Mouse (Mus musculus) megakaryocyte-erythroid progenitor cell, adult 5-6 weeks (primary cell): ENCODE results near the gene Hsd17b2. TPM values are rescaled to one million over a fixed set of nuclear protein-coding genes. Genes with fewer than 3 reads are reported as not detected.
"Not testable (repeated sequence)": the region's sequence is repeated elsewhere in the genome, so short reads cannot be mapped to it uniquely, and the experiment has no call there.

Experiments used
- ATAC-seq: replicated peaks from 2 replicates; pipeline ENCODE4 v1.8.0; 2016; ENCODE audit warnings: mild to moderate bottlenecking, inconsistent platforms; ENCODE audit not compliant: severe bottlenecking, poor library complexity, low FRiP score, low TSS enrichment
- total RNA-seq, 2 experiments: library from RNA; stranded (forward) in 1 of 2; stranded (reverse) in 1 of 2; fragments of 200-1000, 215-1000 nt in 1 of 2; fragments of >200 nt in 1 of 2; fragmentation: Nextera tagmentation in 1 of 2; gene quantifications; 2 replicates each; pipeline ENCODE4 v1.2.3; 2014 to 2017

Gene Hsd17b2
- total RNA-seq, 2 experiments from 2014 or later: not detected

GRCm38 (mm10) chr8:117706141-117706540 is 4.4 kb downstream of the Hsd17b2 start:
- ATAC-seq: no peak

DNA sequence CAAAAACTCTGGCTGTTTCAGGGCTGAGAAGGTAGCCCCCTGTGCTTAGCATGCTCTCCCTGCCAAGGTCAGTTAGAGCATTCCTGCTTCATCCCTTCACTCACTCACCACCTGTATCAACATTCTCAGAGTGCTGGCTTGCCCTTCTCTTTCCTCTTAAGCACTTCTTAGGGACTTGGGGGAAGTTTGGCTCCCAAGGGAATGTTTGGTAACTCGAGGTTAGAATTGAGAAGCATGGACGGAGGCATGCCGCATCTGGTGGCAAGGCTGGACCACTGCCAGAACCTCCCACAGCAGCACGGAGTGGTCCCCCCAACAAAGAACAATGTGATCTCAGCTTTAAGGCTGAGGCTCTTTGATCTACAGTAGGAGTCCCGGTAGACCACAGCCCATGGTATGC is 10.5 kb downstream of the Hsd17b2 start:
- no peak for ATAC-seq

DNA sequence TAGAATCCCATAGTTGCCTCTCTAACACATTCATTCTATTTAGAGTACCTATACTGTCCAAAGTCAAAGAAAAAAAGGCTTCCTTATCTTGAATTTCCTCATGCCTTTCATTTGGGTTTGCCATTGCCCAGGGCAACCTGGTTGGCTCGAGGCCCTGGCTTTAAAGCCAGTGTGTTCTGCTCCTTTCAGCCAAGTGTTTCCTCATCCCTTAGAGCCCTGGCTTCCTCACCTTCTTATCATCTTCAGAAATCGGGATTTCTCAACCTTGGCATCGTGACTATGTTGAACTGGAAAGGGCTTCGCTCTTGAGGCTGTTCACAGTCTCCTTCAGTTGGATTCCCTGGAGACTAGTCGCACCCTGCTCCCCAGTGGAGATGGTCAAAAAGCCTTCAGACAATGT is 12.9 kb downstream of the Hsd17b2 start:
- ATAC-seq: no peak

- no peak for ATAC-seq
Observed at GRCm38 (mm10) chr8:117715896-117716295, 14.2 kb downstream of the Hsd17b2 start.

- no peak for ATAC-seq
Observed at GRCm38 (mm10) chr8:117718152-117718860, 16.6 kb downstream of the Hsd17b2 start.

DNA sequence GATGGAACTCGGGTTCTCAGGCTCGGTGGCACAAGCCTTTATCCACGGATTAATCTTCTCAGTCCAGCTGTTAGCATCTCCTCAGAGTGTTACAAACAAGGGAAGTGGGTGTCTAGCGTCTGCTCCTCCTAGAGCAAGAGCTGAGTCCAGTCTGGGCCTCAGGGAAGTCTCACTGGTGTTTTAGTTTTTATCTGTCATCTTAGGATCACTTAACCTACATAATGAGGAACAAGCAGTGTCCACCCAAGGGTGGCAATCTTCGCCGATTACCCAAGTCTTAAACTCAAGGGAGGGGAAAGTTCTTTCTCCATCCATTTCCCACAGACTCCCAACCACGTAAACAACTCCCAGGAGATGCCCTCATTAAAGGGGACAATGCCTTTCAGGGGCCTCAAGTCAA is 24.8 kb downstream of the Hsd17b2 start:
- no peak for ATAC-seq

GRCm38 (mm10) chr8:117727561-117727960 is 25.9 kb downstream of the Hsd17b2 start:
- ATAC-seq: no peak

DNA sequence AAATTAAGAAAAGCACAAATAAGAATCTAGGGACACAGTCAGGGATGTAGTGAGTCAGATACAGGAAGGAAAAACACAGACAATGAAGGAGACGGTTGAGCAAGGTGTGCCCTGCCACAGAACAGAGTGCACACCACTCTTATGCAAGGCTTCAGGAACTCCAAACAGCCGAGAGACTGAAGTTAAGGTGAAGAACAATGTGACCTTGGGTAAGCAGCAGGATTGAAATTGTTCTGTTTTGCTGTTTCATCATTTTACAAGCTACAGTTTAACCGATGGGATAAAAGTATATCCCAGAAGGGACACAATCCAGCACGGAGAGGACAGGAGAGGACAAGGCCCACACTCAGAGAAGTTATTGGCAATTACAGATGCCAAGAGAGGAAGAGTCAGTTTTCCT is 26.5 kb downstream of the Hsd17b2 start:
- ATAC-seq: no peak

GRCm38 (mm10) chr8:117730980-117731379 is 29.3 kb downstream of the Hsd17b2 start:
- no peak for ATAC-seq

DNA sequence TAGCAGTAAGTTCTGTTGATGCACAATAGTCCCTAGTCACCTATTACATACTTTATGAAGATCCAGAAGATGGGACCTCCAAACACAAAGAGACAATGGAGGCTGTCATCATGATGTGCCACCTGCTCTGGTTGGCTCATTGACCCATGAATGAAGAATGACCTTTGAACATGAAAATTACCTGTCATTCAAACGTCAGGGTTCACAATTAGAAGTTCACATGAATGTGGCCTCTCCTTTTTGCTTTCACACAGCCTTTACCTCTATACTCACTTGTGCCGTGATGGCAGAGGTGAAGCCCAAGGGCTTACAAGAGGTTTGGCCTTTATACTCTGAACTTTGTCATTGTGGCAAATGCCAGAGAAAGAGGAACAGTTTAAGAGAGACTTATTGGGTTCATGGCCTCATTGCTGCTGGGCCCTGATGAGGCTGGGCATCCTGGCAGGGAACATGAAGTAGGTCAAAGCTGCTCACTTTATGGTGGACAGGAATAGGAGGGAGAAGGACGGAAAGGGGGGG is 35.0 kb downstream of the Hsd17b2 start:
- no peak for ATAC-seq

GRCm38 (mm10) chr8:117738206-117738605 is 36.5 kb downstream of the Hsd17b2 start:
- not testable (repeated sequence) for ATAC-seq

GRCm38 (mm10) chr8:117740387-117740998 is 38.8 kb downstream of the Hsd17b2 start:
- ATAC-seq: no peak

DNA sequence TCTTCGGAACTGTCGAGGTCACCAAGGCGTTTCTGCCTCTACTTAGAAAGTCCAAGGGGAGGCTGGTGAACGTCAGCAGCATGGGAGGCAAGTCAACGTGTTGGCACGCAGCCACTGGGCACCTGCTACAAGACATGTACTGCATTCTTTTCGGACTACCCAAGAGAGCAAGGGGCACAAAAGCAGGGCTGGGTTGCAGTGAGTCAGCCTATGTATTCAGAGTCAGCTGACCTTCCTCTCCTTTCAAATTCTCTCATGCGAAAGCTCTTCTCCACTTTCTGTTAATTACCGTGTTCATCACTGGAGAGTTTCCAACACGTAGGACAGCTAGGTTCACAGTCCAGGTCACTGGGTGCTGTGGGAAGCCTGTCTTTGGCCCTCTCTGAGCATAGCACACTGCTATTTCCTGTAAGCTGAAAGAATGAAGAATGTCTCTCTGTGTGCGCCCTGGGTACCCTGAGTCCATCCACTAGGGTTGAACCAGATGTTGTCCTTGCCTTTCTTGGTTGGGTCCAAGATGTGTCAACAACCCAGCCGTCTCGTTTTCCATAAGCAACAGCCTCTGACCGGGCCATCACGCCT is 40.8 kb downstream of the Hsd17b2 start:
- ATAC-seq: no peak

DNA sequence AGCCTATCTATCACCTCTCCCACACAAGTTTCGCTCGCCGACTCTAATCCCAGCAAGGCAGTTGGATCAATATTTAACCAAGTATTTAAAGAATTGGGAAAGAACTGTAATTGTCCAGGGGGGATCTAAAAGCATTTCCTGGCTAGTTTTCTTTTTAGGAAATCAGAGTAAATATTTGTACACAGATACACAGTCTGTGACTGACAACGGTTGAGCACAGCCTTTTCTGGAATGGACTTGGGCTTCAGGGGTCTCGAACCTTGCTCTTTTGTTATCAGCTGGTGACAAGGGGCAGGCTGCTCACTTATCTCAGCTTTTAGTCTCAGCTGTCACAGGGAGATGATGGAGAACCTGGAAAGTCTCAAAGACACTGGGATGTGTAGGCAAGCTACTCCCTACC is 44.9 kb downstream of the Hsd17b2 start:
- no peak for ATAC-seq

GRCm38 (mm10) chr8:117747428-117747827 is 45.7 kb downstream of the Hsd17b2 start:
- no peak for ATAC-seq

- ATAC-seq: no peak
Observed at GRCm38 (mm10) chr8:117747886-117748730, 46.4 kb downstream of the Hsd17b2 start.

GRCm38 (mm10) chr8:117749436-117749835 is 47.7 kb downstream of the Hsd17b2 start:
- ATAC-seq: no peak

DNA sequence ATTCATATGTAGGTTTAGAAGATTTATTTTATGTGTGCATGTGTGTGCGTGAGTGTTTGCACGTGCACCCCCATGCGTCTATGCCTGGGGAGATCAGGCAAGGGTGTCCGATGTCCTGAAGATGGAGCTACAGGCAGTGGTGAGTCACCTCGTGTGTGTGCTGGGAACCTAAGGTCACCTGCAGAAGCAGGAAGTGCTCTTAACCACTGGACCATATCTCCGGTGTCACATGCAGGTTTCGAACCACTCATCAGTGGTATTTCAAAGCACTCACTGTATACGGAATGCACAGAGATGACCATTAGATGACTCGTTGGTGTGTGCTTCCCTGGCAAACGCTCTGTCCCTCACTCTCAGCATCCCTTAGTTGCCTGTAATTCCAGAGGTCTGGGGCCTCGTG is 56.2 kb downstream of the Hsd17b2 start:
- ATAC-seq: no peak

GRCm38 (mm10) chr8:117762776-117763175 is 61.1 kb downstream of the Hsd17b2 start:
- ATAC-seq: no peak

- ATAC-seq: no peak
Observed at GRCm38 (mm10) chr8:117764625-117765024, 62.9 kb downstream of the Hsd17b2 start.
